Mouse (Mus musculus) stomach, postnatal 0 days (tissue): Measurements from ENCODE around the gene Mmp9. TPM values are rescaled to one million over a fixed set of nuclear protein-coding genes. Genes with fewer than 3 reads are reported as not detected.

ENCODE experiments used
- ATAC-seq: fragments of 200-750 bp; cut with Nextera tagmentation; 2 replicates; pipeline ENCODE4 v1.8.0; 2017; ENCODE audit not compliant: low FRiP score, low TSS enrichment
- DNase-seq: peaks from one replicate; pipeline ENCODE4 v3.0.0-alpha.2; 2016; ENCODE audit warnings: low spot score
- H3K27ac ChIP-seq: fragments of 300-500 bp; sonication (generic); replicated peaks from 2 replicates; pipeline ENCODE4 v1.5.1; 2014; ENCODE audit warnings: mild to moderate bottlenecking, control low read depth
- H3K27me3 ChIP-seq: fragments of 300-500 bp; sonication (generic); 2 replicates; pipeline ENCODE4 v1.6.1; 2014; ENCODE audit warnings: low read length; ENCODE audit not compliant: control insufficient read depth, insufficient read depth
- H3K36me3 ChIP-seq: fragments of 300-500 bp; sonication (generic); 2 replicates; pipeline ENCODE4 v1.6.1; 2014; ENCODE audit warnings: low read length, mixed read lengths; ENCODE audit not compliant: control insufficient read depth, insufficient read depth
- H3K4me1 ChIP-seq: fragments of 300-500 bp; sonication (generic); replicated peaks from 2 replicates; pipeline ENCODE4 v1.6.1; 2014; ENCODE audit warnings: antibody characterized with exemption; ENCODE audit not compliant: control insufficient read depth, insufficient read depth
- H3K4me2 ChIP-seq: fragments of 300-500 bp; sonication (generic); replicated peaks from 2 replicates; pipeline ENCODE4 v1.6.1; 2014; ENCODE audit warnings: low read depth, mild to moderate bottlenecking, control low read depth, moderate library complexity
- H3K4me3 ChIP-seq: fragments of 300-500 bp; sonication (generic); 2 replicates; pipeline ENCODE4 v1.5.1; 2014; ENCODE audit warnings: low read depth, low read length, control low read depth
- H3K9ac ChIP-seq: fragments of 300-500 bp; sonication (generic); 2 replicates; pipeline ENCODE4 v1.6.1; 2014; ENCODE audit warnings: mild to moderate bottlenecking, low read length, control low read depth, mixed read lengths
- H3K9me3 ChIP-seq: fragments of 300-500 bp; sonication (generic); 2 replicates; pipeline ENCODE4 v1.6.1; 2016; ENCODE audit warnings: low read length; ENCODE audit not compliant: control insufficient read depth
- CTCF ChIP-seq: IDR thresholded peaks from 2 replicates; pipeline ENCODE4 v1.5.1; 2016; ENCODE audit warnings: antibody characterized with exemption, low read depth, mild to moderate bottlenecking, moderate library complexity
- EP300 ChIP-seq: optimal IDR thresholded peaks from 2 replicates; pipeline ENCODE3; 2016; ENCODE audit warnings: antibody characterized with exemption
- WGBS: fragments of 180-500 bp; shearing (Covaris S2); extraction: QIAGEN DNeasy Blood & Tissue Kit; methylation state at CpG from one replicate; pipeline ENCODE4 v1.1.7; 2014; 5-methylcytosine and 5-hydroxymethylcytosine counted together
- polyA plus RNA-seq: library from polyadenylated mRNA; unstranded; fragments of >200 nt; fragmentation: Nextera tagmentation; extraction: Ambion mirVana; gene quantifications from 2 replicates; pipeline ENCODE4 v1.2.1, GENCODE M21; 2015

Mmp9 gene
- polyA plus RNA-seq, 1 experiment from 2014 or later, result 0.87 TPM

DNA sequence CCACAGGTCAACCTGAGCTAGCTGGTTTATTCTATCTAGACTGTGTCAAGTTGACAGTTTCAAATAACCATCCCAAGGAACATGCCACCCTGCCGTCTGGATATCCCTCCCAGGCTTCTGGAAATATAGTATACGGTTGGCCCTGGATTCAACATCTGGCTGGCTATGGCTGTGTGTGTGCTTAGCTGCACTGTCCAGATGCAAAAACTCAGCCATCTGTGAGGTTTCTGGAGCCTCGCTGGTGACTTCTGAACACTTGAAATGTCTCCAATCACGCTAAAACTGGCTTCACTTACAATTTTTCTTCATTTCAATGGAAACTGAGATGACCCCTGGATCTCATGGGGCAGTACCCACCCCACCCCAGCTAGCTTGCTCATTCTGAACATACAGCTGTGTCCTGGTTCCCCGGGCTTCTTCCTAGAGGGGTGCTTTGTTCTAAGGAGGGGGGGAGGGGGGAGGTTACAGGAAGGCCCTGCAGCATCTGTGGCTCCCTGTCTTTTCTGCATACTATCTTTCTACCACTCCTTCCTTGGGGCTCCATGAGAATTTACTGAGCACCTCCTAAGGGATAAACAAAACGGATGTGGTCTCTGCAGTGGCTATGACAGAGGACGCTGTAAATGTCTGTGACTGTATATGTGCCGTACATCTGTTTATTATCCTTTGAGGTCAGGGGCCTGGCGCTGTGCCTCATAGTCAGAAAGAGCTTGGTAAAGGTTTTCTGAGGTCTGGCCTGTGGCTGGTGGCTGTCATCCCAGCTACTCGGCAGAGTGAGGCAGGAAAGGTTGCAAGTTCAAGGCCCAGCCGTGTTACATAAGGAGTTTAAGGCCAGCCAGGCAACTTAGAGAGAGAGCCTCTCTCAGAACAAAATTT lies 9.6 kb upstream of the Mmp9 start:
- Histone ChIP-seq H3K4me2 (no peak overlapping the region), H3K4me3 (no peak overlapping the region), H3K9ac (no peak overlapping the region), H3K9me3 (no peaks in the 10 kb centered on the region), H3K4me1 (no peaks in the 10 kb centered on the region), H3K27me3 (0 out of 2 replicates have a peak, but pooled peaks cover 1% of the 10 kb centered on the region), H3K27ac (no peak overlapping the region), H3K36me3 (no peaks in the 10 kb centered on the region)
- TF ChIP-seq EP300 (no peak), CTCF (no peak)
- DNase-seq, result no peak
- ATAC-seq, result no peak
- 35% methylated on average over 11 of the region's 11 CpGs for WGBS

GRCm38 (mm10) chr2:164933534-164933933 lies 7.0 kb upstream of the Mmp9 start:
- WGBS, result 43% methylated on average over 7 of the region's 10 CpGs
- Histone ChIP-seq H3K36me3 (no peaks in the 10 kb centered on the region), H3K4me1 (no peaks in the 10 kb centered on the region), H3K27me3 (0 out of 2 replicates have a peak, but pooled peaks cover 3% of the 10 kb centered on the region), H3K9ac (no peak overlapping the region), H3K4me3 (no peak overlapping the region), H3K4me2 (no peak overlapping the region), H3K27ac (no peak overlapping the region), H3K9me3 (no peaks in the 10 kb centered on the region)
- no peak for TF ChIP-seq CTCF
- no peak for TF ChIP-seq EP300
- ATAC-seq, result no peak
- no peak for DNase-seq

- DNase-seq (no peak), ATAC-seq (no peak)
- Histone ChIP-seq H3K4me3 (no peak overlapping the region), H3K9me3 (no peaks in the 10 kb centered on the region), H3K27me3 (0 out of 2 replicates have a peak, but pooled peaks cover 3% of the 10 kb centered on the region), H3K27ac (no peak overlapping the region), H3K9ac (no peak overlapping the region), H3K4me2 (no peak overlapping the region), H3K4me1 (no peaks in the 10 kb centered on the region), H3K36me3 (no peaks in the 10 kb centered on the region)
- 58% methylated on average over 4 of the region's 4 CpGs for WGBS
- TF ChIP-seq EP300, result no peak
- TF ChIP-seq CTCF, result no peak
Measured at GRCm38 (mm10) chr2:164935991-164936390, 4.6 kb upstream of the Mmp9 start.

GRCm38 (mm10) chr2:164938146-164939091 lies 2.2 kb upstream of the Mmp9 start:
- 5% methylated on average over 39 of the region's 39 CpGs for WGBS
- H3K36me3 ChIP-seq, result no peaks in the 10 kb centered on the region
- H3K27ac ChIP-seq, result no peak overlapping the region
- ATAC-seq, result peak; percentile 32; the same call in 1 of the 2 replicates
- H3K9me3 ChIP-seq, result no peaks in the 10 kb centered on the region
- H3K9ac ChIP-seq, result peak overlapping the region; percentile 14; the same call in 1 of the 2 replicates
- peak; percentile 61 for DNase-seq
- TF ChIP-seq EP300 (no peak), CTCF (no peak)
- peak overlapping the region; percentile 27 for H3K4me3 ChIP-seq
- H3K4me1 ChIP-seq, result no peaks in the 10 kb centered on the region
- peak overlapping the region; percentile 61 for H3K4me2 ChIP-seq
- H3K27me3 ChIP-seq, result 0 out of 2 replicates have a peak, but pooled peaks cover 3% of the 10 kb centered on the region

DNA sequence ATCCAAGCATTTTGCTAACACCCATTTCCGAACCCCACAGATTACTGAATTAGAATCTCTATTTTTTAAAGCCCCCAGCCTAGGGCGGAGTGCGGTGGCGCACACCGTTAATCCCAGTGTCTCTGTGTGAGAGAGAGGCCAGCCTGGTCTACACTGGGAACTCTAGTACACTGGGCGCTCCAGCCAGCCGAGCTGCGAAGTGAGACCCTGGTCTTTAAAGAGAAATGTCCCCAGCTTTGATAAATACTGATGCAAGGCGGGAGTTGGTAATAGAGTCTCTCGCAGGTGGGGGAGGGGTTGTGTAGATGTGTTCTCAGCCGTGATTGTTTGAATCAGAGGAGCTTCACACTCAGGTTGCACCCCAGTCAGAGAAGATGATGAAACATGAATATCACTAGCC lies 1.5 kb upstream of the Mmp9 start:
- Histone ChIP-seq H3K27ac (no peak overlapping the region), H3K4me3 (peak overlapping the region; percentile 27), H3K27me3 (0 out of 2 replicates have a peak, but pooled peaks cover 3% of the 10 kb centered on the region), H3K9me3 (no peaks in the 10 kb centered on the region), H3K4me2 (peak overlapping the region; percentile 61), H3K9ac (no peak overlapping the region), H3K36me3 (no peaks in the 10 kb centered on the region), H3K4me1 (no peaks in the 10 kb centered on the region)
- WGBS, result 9% methylated on average over 11 of the region's 11 CpGs
- no peak for DNase-seq
- TF ChIP-seq EP300 (no peak), CTCF (no peak)
- ATAC-seq, result no peak
